Comparison of ENCODE assay signal across 1 mouse cellular context in the genomic region with DNA sequence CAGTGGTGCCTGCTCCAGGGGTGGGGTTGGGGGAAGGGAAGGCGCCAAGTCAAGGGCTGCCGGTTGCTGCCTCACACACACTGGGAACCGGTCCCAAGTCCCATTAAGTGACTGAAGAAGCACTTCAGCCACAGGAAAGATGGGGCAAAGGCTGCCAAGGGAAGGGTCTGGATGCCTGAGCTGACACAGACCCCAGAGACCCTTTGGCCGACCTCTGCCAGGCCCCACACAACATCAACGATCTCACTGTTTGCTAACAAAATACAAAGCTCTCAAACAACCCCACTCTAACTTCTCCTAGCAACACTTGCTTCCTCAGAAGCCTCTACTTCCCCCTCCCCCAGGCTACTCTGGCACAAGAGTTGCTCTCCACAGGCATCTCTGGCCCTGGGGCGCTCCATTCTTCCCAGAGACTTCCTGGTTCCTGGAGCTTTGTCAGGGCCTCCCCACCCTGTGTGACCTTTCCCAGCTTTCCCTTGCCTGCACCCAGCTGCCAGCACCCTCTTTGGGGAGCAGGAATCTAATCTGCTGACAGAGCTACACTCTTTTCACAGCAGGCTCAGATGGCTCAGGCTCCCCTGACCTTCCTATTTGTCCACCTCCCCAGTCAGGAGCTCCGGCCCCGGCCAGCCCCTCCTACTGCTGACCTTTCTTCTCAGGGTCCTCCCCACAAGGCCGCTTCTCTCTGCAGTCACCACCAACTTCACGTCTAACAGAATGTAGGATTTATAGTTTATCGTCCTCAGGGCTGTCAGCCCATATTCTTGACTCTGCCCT.
TF ChIP-seq lines count a peak whose summit lies in the region.

No protein-coding gene starts in this region.

TF ChIP-seq in MEL, 35 proteins besides CTCF, POLR2A, EP300 and RAD21 (continued from another document):
- TF ChIP-seq POLR2AphosphoS2 (IDR thresholded peaks at IDR 0.05; ENCODE audit: low read length) (no peak), BHLHE40 (IDR thresholded peaks at IDR 0.05; ENCODE audit: borderline replicate concordance, low read depth, low read length) (no peak), E2F4 (IDR thresholded peaks at IDR 0.05; ENCODE audit: borderline replicate concordance, low read depth, low read length) (no peak), GATA1 (IDR thresholded peaks at IDR 0.05; ENCODE audit: low read depth, low read length) (no peak), TBP (IDR thresholded peaks at IDR 0.05; ENCODE audit: low read depth, low read length) (no peak), CHD2 (IDR thresholded peaks at IDR 0.05; ENCODE audit: low read length) (0 out of 2 replicates have a peak, but pooled peaks have one; percentile 16), MAFK (IDR thresholded peaks at IDR 0.05; ENCODE audit: borderline replicate concordance, low read depth, low read length) (no peak), MAZ (IDR thresholded peaks at IDR 0.05; ENCODE audit: low read depth, low read length) (0 out of 2 replicates have a peak, but pooled peaks have one; percentile 33)
